Mouse (Mus musculus): Measurements from ENCODE around the gene Vbp1. TPM values are rescaled to one million over a fixed set of nuclear protein-coding genes. Genes with fewer than 3 reads are reported as not detected.
A peak's percentile ranks its signal among the peaks of the same experiment; 100 is the strongest.

Gene Vbp1
- 10 to 100 TPM; 66.0 to 69.9 (median 67.9) TPM for total RNA-seq (2022)

GRCm38 (mm10) chrX:75514179-75514972 is at the start of gene Vbp1:
Vbp1 (plus strand) TSS chrX:75514299.
- DNase-seq (ENCODE audit: low spot score in 2 of 2) = peak; percentile 68 to 88

DNA sequence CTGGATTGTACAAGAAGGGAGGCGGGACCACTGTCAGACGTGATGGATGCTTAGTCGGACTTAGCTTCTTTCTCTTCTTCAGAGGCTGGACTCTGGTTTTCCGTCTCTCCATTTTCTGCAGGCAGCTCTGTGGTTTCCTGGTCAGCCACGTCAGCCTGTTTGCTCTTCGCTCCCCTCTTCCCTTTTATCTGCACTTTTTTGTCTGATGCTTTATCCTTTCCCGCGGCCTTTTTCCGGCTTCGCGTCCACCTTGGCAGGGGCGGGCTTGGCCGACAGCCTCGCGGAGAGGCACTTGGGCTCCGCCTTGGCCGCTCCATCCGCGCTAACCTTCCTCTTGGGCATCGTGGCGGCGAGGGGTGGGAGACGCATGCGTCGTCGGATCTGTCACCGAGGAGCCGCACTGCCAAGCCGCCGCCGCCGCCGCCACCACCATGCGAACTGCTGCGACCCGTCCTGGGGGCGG is 38.9 kb upstream of the Vbp1 start:
- DNase-seq (ENCODE audit: low spot score in 2 of 2) = peak; percentile 19 to 30

- no peak for DNase-seq (ENCODE audit: low spot score in 2 of 2)
Observed at GRCm38 (mm10) chrX:75489886-75490285, 24.2 kb upstream of the Vbp1 start.

DNA sequence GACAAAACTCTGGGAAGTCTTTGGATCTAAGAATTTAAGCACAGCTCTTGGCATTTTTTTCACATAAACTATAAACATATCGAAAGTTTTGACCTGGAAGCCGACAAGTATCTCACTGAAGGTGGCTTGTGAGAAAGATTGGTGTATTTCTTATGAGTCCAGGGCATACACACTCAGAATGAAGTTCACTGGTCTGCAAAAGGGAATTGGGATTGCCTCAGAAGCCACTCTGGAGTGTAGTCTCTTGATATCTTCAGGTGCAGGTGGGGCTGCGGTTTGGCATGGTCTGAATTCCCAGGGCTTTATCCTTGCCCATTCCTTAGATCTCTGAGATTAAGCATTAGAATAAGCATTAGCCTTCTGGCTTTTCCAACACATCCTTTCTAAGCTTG is 316 bp upstream of the Vbp1 start:
- no peak for DNase-seq (ENCODE audit: low spot score in 2 of 2)

DNA sequence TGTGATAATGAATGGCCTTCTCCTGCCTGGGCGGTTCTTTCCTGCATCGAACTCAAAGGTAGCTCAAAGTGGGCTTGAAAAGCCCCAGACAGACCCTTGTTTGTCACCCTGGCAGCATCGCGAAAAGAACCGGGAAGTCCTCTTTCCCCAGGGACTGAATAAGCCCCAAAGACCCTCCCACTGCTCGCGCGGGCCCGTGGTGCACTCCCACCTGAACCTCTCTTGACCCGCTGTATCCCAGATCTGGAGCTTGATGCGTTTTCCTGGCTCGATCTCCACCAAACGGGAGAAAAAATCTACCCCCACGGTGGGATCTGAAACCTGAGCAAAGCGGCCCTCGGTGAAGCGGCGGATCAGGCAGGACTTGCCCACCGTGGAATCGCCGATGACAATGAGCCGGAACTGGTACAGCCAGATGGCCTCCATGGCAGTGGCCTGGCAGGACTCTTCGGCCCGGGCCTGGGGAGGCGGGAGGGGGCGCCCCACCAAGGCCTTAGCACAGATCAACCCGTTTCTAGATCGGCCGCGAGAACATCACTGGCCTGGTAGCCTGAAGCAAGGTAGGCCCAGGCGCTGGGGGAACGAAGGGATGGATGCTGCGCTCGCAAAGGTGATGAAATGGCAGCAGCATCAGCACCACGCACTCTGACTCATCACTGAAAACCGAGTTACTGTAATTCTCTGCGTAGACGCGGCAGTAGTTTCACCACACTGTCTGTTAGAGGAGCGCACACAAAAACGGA is 63.7 kb downstream of the Vbp1 start, which contains the start of gene Rab39b:
Rab39b (minus strand) TSS at position 650 of the 743 bp plus-strand sequence.
- DNase-seq (ENCODE audit: low spot score in 2 of 2) = peak; percentile 36 to 39

GRCm38 (mm10) chrX:75578539-75578938 is 64.4 kb downstream of the Vbp1 start:
- no peak for DNase-seq (ENCODE audit: low spot score in 2 of 2)

Other genes starting within 250 kb of the Vbp1 start
- gene Fundc2, start 131.9 kb upstream of the Vbp1 start, total RNA-seq (2022) = 10 to 100 TPM; 59.6 to 69.1 (median 62.8) TPM
- 1 to 10 TPM; 2.0 to 3.0 (median 2.7) TPM for gene F8, start 131.7 kb upstream of the Vbp1 start, total RNA-seq (2022)
- 10 to 100 TPM in 3 of 4 experiments, 1 to 10 TPM in 1; 9.2 to 14.2 (median 11.5) TPM for gene Cmc4, start 97.7 kb upstream of the Vbp1 start, total RNA-seq (2022)
- gene Mtcp1, start 97.7 kb upstream of the Vbp1 start, total RNA-seq (2022) = 1 to 10 TPM; 7.4 to 8.0 (median 7.8) TPM
- gene Brcc3, start 97.7 kb upstream of the Vbp1 start, total RNA-seq (2022) = 10 to 100 TPM; 32.7 to 38.7 (median 37.5) TPM
- gene Rab39b, start 63.9 kb downstream of the Vbp1 start, total RNA-seq (2022) = 10 to 100 TPM; 34.0 to 44.0 (median 36.2) TPM